Mouse (Mus musculus): Measurements from ENCODE around the gene Sbpl. TPM values are rescaled to one million over a fixed set of nuclear protein-coding genes. Genes with fewer than 3 reads are reported as not detected.

Gene Sbpl
- polyA plus RNA-seq (2014; fragmentation: Illumina TruSeq; extraction: RNeasy Lipid Tissue Mini Kit (QIAGEN cat#74804); ENCODE audit: low read depth, low replicate concordance) = not detected

GRCm38 (mm10) chr17:23955174-23955573 lies at the start of gene Sbpl:
Sbpl (minus strand) TSS chr17:23955274.

GRCm38 (mm10) chr17:23997901-23998300 lies 42.8 kb upstream of the Sbpl start, which contains the start of gene Prss22:
Prss22 (minus strand) TSS chr17:23998100.

GRCm38 (mm10) chr17:23980297-23980909 lies 25.3 kb upstream of the Sbpl start, which contains the start of gene Prss30:
Prss30 (minus strand) TSS chr17:23980566.

DNA sequence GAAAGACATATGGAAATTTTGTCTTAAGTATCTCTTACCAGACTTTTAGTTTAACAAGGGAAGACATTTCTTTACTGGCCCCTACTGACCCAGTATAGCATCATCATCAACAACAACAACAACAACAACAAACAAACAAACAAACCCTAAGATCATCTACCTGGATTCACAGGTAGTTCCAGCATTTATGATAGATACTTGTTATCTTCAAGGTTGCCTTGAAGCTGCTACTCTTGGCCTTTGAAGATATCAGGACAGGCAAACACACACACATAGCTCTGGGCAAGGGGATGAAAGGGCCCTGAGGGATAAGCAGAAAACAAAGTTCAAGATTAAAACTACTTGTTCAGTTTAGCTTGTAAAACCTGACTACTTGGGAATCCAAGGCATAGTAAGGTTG lies 13.7 kb downstream of the Sbpl start, which contains the start of gene Sbp:
TSS of gene Sbp (plus strand) at position 301 of the 400 bp plus-strand sequence.

DNA sequence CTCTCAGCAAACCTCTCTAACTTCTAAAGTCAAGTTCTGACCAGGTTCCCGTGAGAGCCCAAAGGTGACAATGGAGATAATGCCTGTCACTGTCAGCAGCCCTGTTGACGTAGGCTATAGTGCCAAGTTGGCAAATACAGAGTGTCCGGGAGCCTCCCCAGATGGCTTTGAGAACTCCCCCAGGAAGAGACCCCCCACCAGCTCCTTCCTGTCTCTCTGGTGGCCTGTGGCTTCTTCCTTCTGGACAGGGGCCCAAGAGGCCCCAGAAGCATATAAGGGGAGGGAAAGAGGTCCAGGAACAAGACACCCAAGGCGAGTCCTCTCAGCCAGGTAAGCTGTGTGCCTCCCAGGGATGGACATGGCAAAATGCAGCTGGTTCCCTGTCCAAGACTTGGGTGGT lies 37.9 kb downstream of the Sbpl start, which contains the start of gene Dcpp3:
TSS of gene Dcpp3 (plus strand) at position 301 of the 400 bp plus-strand sequence.

Other genes with a start within 250 kb of the Sbpl start
- not detected for gene 1520401A03Rik, start 232.5 kb downstream of the Sbpl start, polyA plus RNA-seq (2014; fragmentation: Illumina TruSeq; extraction: RNeasy Lipid Tissue Mini Kit (QIAGEN cat#74804); ENCODE audit: low read depth, low replicate concordance)
- gene Pkmyt1, start 228.9 kb downstream of the Sbpl start, polyA plus RNA-seq (2014; fragmentation: Illumina TruSeq; extraction: RNeasy Lipid Tissue Mini Kit (QIAGEN cat#74804); ENCODE audit: low read depth, low replicate concordance) = 2.1 TPM
- gene Paqr4, start 214.4 kb downstream of the Sbpl start, polyA plus RNA-seq (2014; fragmentation: Illumina TruSeq; extraction: RNeasy Lipid Tissue Mini Kit (QIAGEN cat#74804); ENCODE audit: low read depth, low replicate concordance) = 20.3 TPM
- 0.41 TPM for gene Kremen2, start 209.4 kb downstream of the Sbpl start, polyA plus RNA-seq (2014; fragmentation: Illumina TruSeq; extraction: RNeasy Lipid Tissue Mini Kit (QIAGEN cat#74804); ENCODE audit: low read depth, low replicate concordance)
- gene Flywch1, start 183.7 kb downstream of the Sbpl start, polyA plus RNA-seq (2014; fragmentation: Illumina TruSeq; extraction: RNeasy Lipid Tissue Mini Kit (QIAGEN cat#74804); ENCODE audit: low read depth, low replicate concordance) = 1.2 TPM
- gene Flywch2, start 169.2 kb downstream of the Sbpl start, polyA plus RNA-seq (2014; fragmentation: Illumina TruSeq; extraction: RNeasy Lipid Tissue Mini Kit (QIAGEN cat#74804); ENCODE audit: low read depth, low replicate concordance) = 1.5 TPM
- gene Srrm2, start 164.7 kb downstream of the Sbpl start, polyA plus RNA-seq (2014; fragmentation: Illumina TruSeq; extraction: RNeasy Lipid Tissue Mini Kit (QIAGEN cat#74804); ENCODE audit: low read depth, low replicate concordance) = 275 TPM
- 15.1 TPM for gene Elob, start 126.1 kb downstream of the Sbpl start, polyA plus RNA-seq (2014; fragmentation: Illumina TruSeq; extraction: RNeasy Lipid Tissue Mini Kit (QIAGEN cat#74804); ENCODE audit: low read depth, low replicate concordance)
- gene Prss33, start 119.2 kb downstream of the Sbpl start, polyA plus RNA-seq (2014; fragmentation: Illumina TruSeq; extraction: RNeasy Lipid Tissue Mini Kit (QIAGEN cat#74804); ENCODE audit: low read depth, low replicate concordance) = not detected
- 115 TPM for gene Prss32, start 111.4 kb downstream of the Sbpl start, polyA plus RNA-seq (2014; fragmentation: Illumina TruSeq; extraction: RNeasy Lipid Tissue Mini Kit (QIAGEN cat#74804); ENCODE audit: low read depth, low replicate concordance)
- 1.9 TPM for gene Prss41, start 111.1 kb downstream of the Sbpl start, polyA plus RNA-seq (2014; fragmentation: Illumina TruSeq; extraction: RNeasy Lipid Tissue Mini Kit (QIAGEN cat#74804); ENCODE audit: low read depth, low replicate concordance)
- not detected for gene Prss21, start 87.2 kb downstream of the Sbpl start, polyA plus RNA-seq (2014; fragmentation: Illumina TruSeq; extraction: RNeasy Lipid Tissue Mini Kit (QIAGEN cat#74804); ENCODE audit: low read depth, low replicate concordance)
- gene Dcpp1, start 74.4 kb downstream of the Sbpl start, polyA plus RNA-seq (2014; fragmentation: Illumina TruSeq; extraction: RNeasy Lipid Tissue Mini Kit (QIAGEN cat#74804); ENCODE audit: low read depth, low replicate concordance) = not detected
- gene Dcpp2, start 74.4 kb downstream of the Sbpl start, polyA plus RNA-seq (2014; fragmentation: Illumina TruSeq; extraction: RNeasy Lipid Tissue Mini Kit (QIAGEN cat#74804); ENCODE audit: low read depth, low replicate concordance) = not detected
- gene Dcpp3, start 37.8 kb downstream of the Sbpl start, polyA plus RNA-seq (2014; fragmentation: Illumina TruSeq; extraction: RNeasy Lipid Tissue Mini Kit (QIAGEN cat#74804); ENCODE audit: low read depth, low replicate concordance) = not detected
- not detected for gene Sbp, start 13.6 kb downstream of the Sbpl start, polyA plus RNA-seq (2014; fragmentation: Illumina TruSeq; extraction: RNeasy Lipid Tissue Mini Kit (QIAGEN cat#74804); ENCODE audit: low read depth, low replicate concordance)
- 32.7 TPM for gene Prss30, start 25.3 kb upstream of the Sbpl start, polyA plus RNA-seq (2014; fragmentation: Illumina TruSeq; extraction: RNeasy Lipid Tissue Mini Kit (QIAGEN cat#74804); ENCODE audit: low read depth, low replicate concordance)
- gene Prss22, start 42.8 kb upstream of the Sbpl start, polyA plus RNA-seq (2014; fragmentation: Illumina TruSeq; extraction: RNeasy Lipid Tissue Mini Kit (QIAGEN cat#74804); ENCODE audit: low read depth, low replicate concordance) = not detected
- gene Prss27, start 82.9 kb upstream of the Sbpl start, polyA plus RNA-seq (2014; fragmentation: Illumina TruSeq; extraction: RNeasy Lipid Tissue Mini Kit (QIAGEN cat#74804); ENCODE audit: low read depth, low replicate concordance) = not detected
- 96.7 TPM for gene Kctd5, start 118.2 kb upstream of the Sbpl start, polyA plus RNA-seq (2014; fragmentation: Illumina TruSeq; extraction: RNeasy Lipid Tissue Mini Kit (QIAGEN cat#74804); ENCODE audit: low read depth, low replicate concordance)
- 58.3 TPM for gene Pdpk1, start 195.7 kb upstream of the Sbpl start, polyA plus RNA-seq (2014; fragmentation: Illumina TruSeq; extraction: RNeasy Lipid Tissue Mini Kit (QIAGEN cat#74804); ENCODE audit: low read depth, low replicate concordance)
- 1.7 TPM for gene Amdhd2, start 208.5 kb upstream of the Sbpl start, polyA plus RNA-seq (2014; fragmentation: Illumina TruSeq; extraction: RNeasy Lipid Tissue Mini Kit (QIAGEN cat#74804); ENCODE audit: low read depth, low replicate concordance)
- gene Atp6v0c, start 214.4 kb upstream of the Sbpl start, polyA plus RNA-seq (2014; fragmentation: Illumina TruSeq; extraction: RNeasy Lipid Tissue Mini Kit (QIAGEN cat#74804); ENCODE audit: low read depth, low replicate concordance) = 41.7 TPM

Data from sigmoid colon, adult 10 weeks (tissue).